9 mouse cellular contexts compared by ENCODE assay signal in the genomic region with DNA sequence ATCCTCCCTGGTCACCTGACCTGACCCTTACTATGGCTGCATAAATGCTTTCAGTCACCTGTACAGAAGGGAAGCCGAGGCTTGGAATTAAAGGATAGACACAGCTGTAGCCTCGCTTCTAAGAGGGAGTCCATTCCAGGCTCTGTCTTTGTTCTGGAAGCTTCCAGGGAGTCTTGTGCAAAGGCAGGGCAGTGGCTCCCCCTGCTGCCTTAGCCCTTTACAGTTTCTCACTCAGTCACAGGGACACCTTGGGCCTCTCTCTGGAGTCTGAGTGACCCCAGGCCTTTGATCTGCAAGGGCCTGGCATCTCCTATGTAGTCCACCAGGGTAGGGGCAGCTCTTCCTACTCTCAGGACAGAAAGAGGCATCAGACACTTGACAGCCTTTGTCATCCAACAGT. TPM values are rescaled to one million over a fixed set of nuclear protein-coding genes. Genes with fewer than 3 reads are reported as not detected.
A peak's percentile ranks its signal among the peaks of the same experiment; 100 is the strongest.
DNase-seq lines count a peak whose midpoint lies in the region; ATAC-seq and TF ChIP-seq lines count a peak whose summit lies in the region.
"Had no signal": no experiment of that assay in that cellular context is flagged by ENCODE, and none has a peak within 500 bp of the region (broad histone marks: within the 10 kb centered on the region; RNA-seq: fewer than 3 reads in every experiment).

No protein-coding gene starts in this region.

- peaks cover 5% of the 10 kb centered on the region for H3K4me1 ChIP-seq in hindbrain, embryonic 16.5 days (ENCODE audit: control insufficient read depth, insufficient read depth, low read depth, low read length)
- H3K4me1 ChIP-seq in hindbrain, embryonic 10.5 days (replicated peaks): peaks cover 12% of the 10 kb centered on the region
- H3K4me1 ChIP-seq in midbrain, embryonic 10.5 days: peaks cover 10% of the 10 kb centered on the region

- H3K27me3 ChIP-seq in hindbrain, embryonic 16.5 days (replicated peaks; ENCODE audit: control insufficient read depth, insufficient read depth, low read length): peaks cover 33% of the 10 kb centered on the region
- peaks cover 53% of the 10 kb centered on the region for H3K27me3 ChIP-seq in hindbrain, embryonic 10.5 days (ENCODE audit: insufficient read depth, poor library complexity, severe bottlenecking)
- peaks cover 52% of the 10 kb centered on the region for H3K27me3 ChIP-seq in midbrain, embryonic 10.5 days (ENCODE audit: low read depth, poor library complexity, severe bottlenecking)

- no peak for DNase-seq in hindbrain, embryonic 10.5 days (ENCODE audit: low spot score)
- DNase-seq in 416B (ENCODE audit: low read depth): peak; percentile 61
- peak; percentile 58 for DNase-seq in brain, adult 2 months (ENCODE audit: low read depth, low spot score)
- peak; percentile 15 to 35 for DNase-seq in layer of hippocampus, adult 2 months (ENCODE audit: low spot score in 2 of 2)
- DNase-seq in thymus, postnatal 14 days: no peak
- DNase-seq in midbrain, embryonic 10.5 days (ENCODE audit: low spot score): no peak

- no peaks in the 10 kb centered on the region for H3K9me3 ChIP-seq in hindbrain, embryonic 16.5 days (ENCODE audit: control insufficient read depth, low read length)
- H3K9me3 ChIP-seq in hindbrain, embryonic 10.5 days: no peaks in the 10 kb centered on the region
- no peaks in the 10 kb centered on the region for H3K9me3 ChIP-seq in midbrain, embryonic 10.5 days (replicated peaks)
- H3K9me3 ChIP-seq: limb, embryonic 15.5 days had no signal

- H3K36me3 ChIP-seq in hindbrain, embryonic 16.5 days (ENCODE audit: control insufficient read depth, insufficient read depth, low read length): no peaks in the 10 kb centered on the region
- H3K36me3 ChIP-seq in hindbrain, embryonic 10.5 days: no peaks in the 10 kb centered on the region
- H3K36me3 ChIP-seq in midbrain, embryonic 10.5 days: no peaks in the 10 kb centered on the region
- H3K36me3 ChIP-seq: limb, embryonic 15.5 days had no signal

- TF ChIP-seq CTCF in layer of hippocampus, adult 2 months (conservative IDR thresholded peaks at IDR 0.05): peak; percentile 88

- H3K9ac ChIP-seq in hindbrain, embryonic 16.5 days (ENCODE audit: low read depth, low read length): no peak overlapping the region
- H3K9ac ChIP-seq: limb, embryonic 15.5 days had no signal

- no peak overlapping the region for H3K27ac ChIP-seq in hindbrain, embryonic 16.5 days (ENCODE audit: low read depth, low read length)
- H3K27ac ChIP-seq in hindbrain, embryonic 10.5 days: no peak overlapping the region
- no peak overlapping the region for H3K27ac ChIP-seq in layer of hippocampus, adult 2 months
- H3K27ac ChIP-seq in midbrain, embryonic 10.5 days (replicated peaks): no peak overlapping the region
- H3K27ac ChIP-seq: limb, embryonic 15.5 days had no signal

- no peak overlapping the region for H3K4me3 ChIP-seq in hindbrain, embryonic 16.5 days (ENCODE audit: low read length)
- no peak overlapping the region for H3K4me3 ChIP-seq in hindbrain, embryonic 10.5 days
- no peak overlapping the region for H3K4me3 ChIP-seq in layer of hippocampus, adult 2 months
- H3K4me3 ChIP-seq in midbrain, embryonic 10.5 days: no peak overlapping the region
- H3K4me3 ChIP-seq: limb, embryonic 15.5 days had no signal

- no peak overlapping the region for H3K4me2 ChIP-seq in hindbrain, embryonic 16.5 days (ENCODE audit: low read length)
- H3K4me2 ChIP-seq: limb, embryonic 15.5 days had no signal

- ATAC-seq in hindbrain, embryonic 16.5 days: 0 out of 2 replicates have a peak, but pooled peaks have one; percentile 30
- ATAC-seq in CD4-positive, CD25-positive, alpha-beta regulatory T cell, adult 4 months: no peak

- 62% methylated on average over 2 of the region's 2 CpGs for WGBS in hindbrain, embryonic 16.5 days
- 65% methylated on average over 2 of the region's 2 CpGs for WGBS in hindbrain, embryonic 10.5 days
- WGBS in midbrain, embryonic 10.5 days: 62% methylated on average over 2 of the region's 2 CpGs

RNA-seq across cellular contexts. Expression of a gene that starts 1.4 kb away (rescaled TPM):
- polyA plus RNA-seq in hindbrain, embryonic 16.5 days (2015; fragmentation: Nextera tagmentation; extraction: Ambion mirVana): 17.3 and 25.5 TPM in 2 replicates
- 5.4 and 8.9 TPM in 2 replicates for polyA plus RNA-seq in hindbrain, embryonic 10.5 days (2016; fragmentation: Nextera tagmentation; extraction: Ambion mirVana)
- 1 to 10 TPM; 5.5 to 5.6 TPM for total RNA-seq in layer of hippocampus, adult 2 months (2021)
- polyA plus RNA-seq in midbrain, embryonic 10.5 days (2016; fragmentation: Nextera tagmentation; extraction: Ambion mirVana): 5.2 and 7.6 TPM in 2 replicates
- not detected for polyA plus RNA-seq in CD4-positive, CD25-positive, alpha-beta regulatory T cell, adult 4 months (2017; shearing (Covaris generic))

RNA-seq across cellular contexts. Expression of a gene that starts 58.8 kb away (rescaled TPM):
- 2.6 and 2.7 TPM in 2 replicates for polyA plus RNA-seq in hindbrain, embryonic 16.5 days (2015; fragmentation: Nextera tagmentation; extraction: Ambion mirVana)
- 3.3 and 4.7 TPM in 2 replicates for polyA plus RNA-seq in hindbrain, embryonic 10.5 days (2016; fragmentation: Nextera tagmentation; extraction: Ambion mirVana)
- 1 to 10 TPM; 1.7 to 2.4 TPM for total RNA-seq in layer of hippocampus, adult 2 months (2021)
- polyA plus RNA-seq in midbrain, embryonic 10.5 days (2016; fragmentation: Nextera tagmentation; extraction: Ambion mirVana): 3.6 and 3.8 TPM in 2 replicates
- 1 to 10 TPM; 2.6 to 4.4 TPM for polyA plus RNA-seq in CD4-positive, CD25-positive, alpha-beta regulatory T cell, adult 4 months (2017; shearing (Covaris generic))

Comparison
In these comparisons a context has a peak if more than half of its experiments do, and no peak if none do; other contexts are left out.
1. DNase-seq: peak in 416B (single experiment), brain, adult 2 months (single experiment) and layer of hippocampus, adult 2 months (2 of 2); none in hindbrain, embryonic 10.5 days (single experiment), thymus, postnatal 14 days (single experiment) and midbrain, embryonic 10.5 days (single experiment).